Mouse (Mus musculus) heart, embryonic 10.5 days (tissue): ENCODE measurements around the gene Il2ra. TPM values are rescaled to one million over a fixed set of nuclear protein-coding genes. Genes with fewer than 3 reads are reported as not detected.
"Not testable (repeated sequence)": the region's sequence is repeated elsewhere in the genome, so short reads cannot be mapped to it uniquely, and the experiment has no call there.

Experiments used
- DNase-seq: peaks from one replicate; pipeline ENCODE4 v3.0.0-alpha.2; 2017; ENCODE audit warnings: low spot score
- H3K27ac ChIP-seq: fragments of 300-500 bp; sonication (generic); 2 replicates; pipeline ENCODE4 v1.5.1; 2016; ENCODE audit warnings: mild to moderate bottlenecking
- H3K27me3 ChIP-seq: fragments of 300-500 bp; sonication (generic); 2 replicates; pipeline ENCODE4 v1.6.1; 2016; ENCODE audit warnings: mild to moderate bottlenecking; ENCODE audit not compliant: poor library complexity, insufficient read depth, severe bottlenecking
- H3K36me3 ChIP-seq: fragments of 300-500 bp; sonication (generic); 2 replicates; pipeline ENCODE4 v1.6.1; 2016; ENCODE audit warnings: mild to moderate bottlenecking, moderate library complexity
- H3K4me1 ChIP-seq: fragments of 300-500 bp; sonication (generic); 2 replicates; pipeline ENCODE4 v1.6.1; 2016; ENCODE audit warnings: mild to moderate bottlenecking
- H3K4me3 ChIP-seq: fragments of 300-500 bp; sonication (generic); 2 replicates; pipeline ENCODE4 v1.5.1; 2016; ENCODE audit warnings: mild to moderate bottlenecking, moderate library complexity
- H3K9me3 ChIP-seq: fragments of 300-500 bp; sonication (generic); 2 replicates; pipeline ENCODE4 v1.6.1; 2016; ENCODE audit warnings: mild to moderate bottlenecking, moderate library complexity
- WGBS: fragments of 180-500 bp; shearing (Covaris S2); methylation state at CpG from one replicate; pipeline ENCODE4 v1.1.7; 2016; 5-methylcytosine and 5-hydroxymethylcytosine counted together
- polyA plus RNA-seq: library from polyadenylated mRNA; unstranded; fragments of >200 nt; fragmentation: Nextera tagmentation; extraction: Ambion mirVana; gene quantifications from 2 replicates; pipeline ENCODE4 v1.2.1, GENCODE M21; 2016

Gene Il2ra
- polyA plus RNA-seq, result not detected in 2 replicates

DNA sequence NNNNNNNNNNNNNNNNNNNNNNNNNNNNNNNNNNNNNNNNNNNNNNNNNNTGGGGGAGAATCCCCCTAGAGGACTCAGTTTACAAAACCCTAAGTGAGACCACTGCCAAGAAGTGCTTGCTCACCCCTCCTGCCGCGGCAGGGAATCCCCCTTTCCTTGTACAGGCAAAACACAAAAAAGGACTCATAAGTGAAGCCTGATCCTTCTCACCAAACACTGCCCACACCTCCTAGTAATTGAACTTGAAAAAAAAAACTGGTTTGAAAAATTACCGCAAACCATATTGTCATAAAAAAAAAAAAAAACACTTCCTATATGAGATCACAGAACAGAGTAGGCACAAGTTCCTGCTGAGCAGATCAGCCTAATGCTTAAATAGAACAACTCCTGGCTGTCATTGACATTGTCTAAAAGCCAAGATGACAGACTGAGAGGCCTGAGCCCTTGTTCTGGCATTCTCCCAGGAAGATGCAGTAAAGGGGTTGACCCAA lies at the start of gene Il2ra:
Gene Il2ra, plus strand, starts transcription at position 357 of the 491 bp plus-strand sequence.
- Histone ChIP-seq H3K9me3 (no peaks in the 10 kb centered on the region), H3K4me3 (no peak within 1 kb of the TSS), H3K27ac (no peak within 1 kb of the TSS), H3K4me1 (no peaks in the 10 kb centered on the region), H3K36me3 (no peaks in the 10 kb centered on the region), H3K27me3 (no peaks in the 10 kb centered on the region)
- no peak for DNase-seq
- 87% methylated on average over 3 of the region's 3 CpGs for WGBS

DNA sequence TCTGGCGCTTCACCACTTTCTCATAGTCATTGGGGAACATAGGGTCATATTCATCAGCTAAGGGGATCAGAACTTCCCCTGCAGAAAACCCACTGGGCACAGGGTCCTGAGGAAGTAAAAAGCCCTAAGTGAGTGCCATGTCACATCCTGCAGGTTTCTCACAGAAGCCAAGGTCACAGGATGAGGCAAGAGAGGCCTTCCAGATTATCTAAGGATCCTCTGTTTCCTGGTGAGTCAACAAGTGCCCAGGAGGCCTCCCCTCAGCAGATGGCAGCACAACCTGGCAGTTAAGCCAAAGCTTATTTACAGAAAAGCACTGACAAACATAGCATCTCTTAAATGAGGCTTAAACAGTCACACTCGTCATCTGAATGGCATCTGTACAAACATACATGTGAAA lies 45.9 kb upstream of the Il2ra start:
- H3K27me3 ChIP-seq, result no peaks in the 10 kb centered on the region
- no peak for DNase-seq
- H3K4me1 ChIP-seq, result peaks cover 2% of the 10 kb centered on the region; the same call in 1 of the 2 replicates
- WGBS, result 85% methylated on average over 2 of the region's 2 CpGs
- H3K27ac ChIP-seq, result no peak overlapping the region
- H3K4me3 ChIP-seq, result no peak overlapping the region
- H3K36me3 ChIP-seq, result peaks cover 82% of the 10 kb centered on the region
- no peaks in the 10 kb centered on the region for H3K9me3 ChIP-seq

DNA sequence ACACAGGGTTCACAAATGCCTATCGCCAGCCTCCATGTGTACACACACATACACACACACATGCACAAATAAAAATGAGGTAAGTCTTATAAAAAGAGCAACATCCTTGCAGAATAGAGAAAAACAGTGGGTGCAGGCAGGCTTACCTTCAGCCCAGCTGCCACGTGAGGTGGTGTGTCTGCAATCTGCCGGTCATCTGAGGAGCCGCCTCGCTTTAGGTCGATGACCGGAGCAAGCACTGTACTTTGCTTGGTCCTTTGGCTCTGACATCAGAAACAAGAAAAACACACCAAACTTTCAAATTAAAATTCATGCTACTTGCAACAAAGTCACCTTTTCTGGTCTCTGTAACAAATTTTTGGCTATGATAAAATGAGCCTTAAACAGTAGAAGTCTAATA lies 44.7 kb upstream of the Il2ra start:
- Histone ChIP-seq H3K4me1 (peaks cover 9% of the 10 kb centered on the region; the same call in 1 of the 2 replicates), H3K27ac (no peak overlapping the region), H3K36me3 (peaks cover 70% of the 10 kb centered on the region), H3K9me3 (no peaks in the 10 kb centered on the region), H3K27me3 (no peaks in the 10 kb centered on the region), H3K4me3 (no peak overlapping the region)
- 91% methylated on average over 7 of the region's 7 CpGs for WGBS
- DNase-seq, result no peak

DNA sequence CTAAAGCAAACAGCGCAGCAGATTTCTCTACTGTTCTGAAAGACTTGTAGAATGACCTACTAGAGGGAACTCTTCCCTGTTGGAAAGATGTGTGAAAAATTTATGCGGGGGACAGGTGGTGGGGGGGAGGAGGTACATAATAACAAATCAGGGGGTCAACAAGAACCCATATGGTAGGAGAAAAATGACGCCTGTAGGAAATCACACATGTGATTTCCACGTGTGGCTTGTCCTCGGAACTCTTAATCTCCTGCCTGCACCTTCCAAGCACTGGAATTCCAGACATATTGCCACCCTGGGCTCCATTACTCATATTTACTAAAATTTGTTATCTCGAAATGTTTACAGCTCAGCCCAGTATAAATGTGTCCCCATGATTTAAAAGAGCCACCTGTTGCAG lies 40.8 kb upstream of the Il2ra start:
- 73% methylated on average over 6 of the region's 6 CpGs for WGBS
- H3K27ac ChIP-seq, result no peak overlapping the region

DNA sequence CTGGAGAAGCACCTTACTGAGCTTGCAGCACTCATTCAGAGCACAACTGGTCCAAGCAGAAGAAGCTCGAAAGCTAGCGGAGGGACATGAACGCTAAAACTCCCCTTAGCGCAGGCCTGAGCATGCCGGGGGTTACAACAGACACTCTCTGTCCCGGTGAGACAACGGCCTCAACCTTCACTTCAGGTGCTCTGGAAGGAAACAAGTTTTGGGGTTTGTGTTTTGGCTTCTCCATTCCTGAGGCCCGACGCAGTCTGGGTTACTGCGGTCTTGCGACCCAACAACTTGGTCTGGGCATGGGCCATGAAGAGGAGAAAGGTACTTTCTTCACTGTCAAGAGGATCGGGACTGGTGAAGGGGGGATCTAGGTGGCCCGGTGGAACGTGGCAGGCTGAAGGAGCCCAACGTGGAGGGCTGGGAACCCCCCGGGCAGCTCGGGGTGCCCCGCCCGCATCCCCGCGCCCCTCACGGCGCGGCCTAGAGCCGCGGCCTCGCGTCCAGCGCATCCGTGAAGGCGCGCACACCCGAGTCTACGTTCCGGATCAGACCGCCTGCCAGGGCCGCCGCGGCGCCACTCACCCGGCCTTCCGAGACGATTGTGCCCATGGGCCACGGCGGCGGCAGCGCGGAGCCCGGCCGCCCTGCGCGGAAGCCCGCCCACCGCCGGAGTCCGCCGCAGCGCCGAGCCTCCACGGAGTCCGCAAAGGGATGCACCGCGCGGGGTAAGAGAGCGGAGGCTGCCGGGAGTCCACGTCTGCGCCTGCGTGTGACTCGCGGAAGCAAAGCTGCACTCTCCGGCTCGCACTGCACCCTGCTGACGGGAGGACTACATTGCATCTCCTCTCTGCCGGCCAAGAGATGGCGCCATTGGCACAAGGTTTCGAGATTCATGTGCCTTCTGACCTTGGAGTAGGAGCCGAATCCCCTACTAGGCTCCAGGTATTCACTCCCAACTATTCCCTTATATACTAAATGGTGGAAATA lies 39.8 kb upstream of the Il2ra start:
- WGBS, result under 1% methylated on average over 78 of the region's 78 CpGs
- Histone ChIP-seq H3K36me3 (peaks cover 30% of the 10 kb centered on the region), H3K9me3 (no peaks in the 10 kb centered on the region), H3K27me3 (no peaks in the 10 kb centered on the region), H3K4me3 (peak overlapping the region; percentile 95), H3K4me1 (peaks cover 9% of the 10 kb centered on the region; the same call in 1 of the 2 replicates), H3K27ac (peak overlapping the region; percentile 98)
- DNase-seq, result peak; percentile 96

More for the DNA sequence above, 40.8 kb upstream of the Il2ra start:
- Histone ChIP-seq H3K9me3 (no peaks in the 10 kb centered on the region), H3K36me3 (peaks cover 40% of the 10 kb centered on the region), H3K27me3 (no peaks in the 10 kb centered on the region), H3K4me1 (peaks cover 9% of the 10 kb centered on the region; the same call in 1 of the 2 replicates), H3K4me3 (peak overlapping the region; percentile 95)
- peak; percentile 43 for DNase-seq

DNA sequence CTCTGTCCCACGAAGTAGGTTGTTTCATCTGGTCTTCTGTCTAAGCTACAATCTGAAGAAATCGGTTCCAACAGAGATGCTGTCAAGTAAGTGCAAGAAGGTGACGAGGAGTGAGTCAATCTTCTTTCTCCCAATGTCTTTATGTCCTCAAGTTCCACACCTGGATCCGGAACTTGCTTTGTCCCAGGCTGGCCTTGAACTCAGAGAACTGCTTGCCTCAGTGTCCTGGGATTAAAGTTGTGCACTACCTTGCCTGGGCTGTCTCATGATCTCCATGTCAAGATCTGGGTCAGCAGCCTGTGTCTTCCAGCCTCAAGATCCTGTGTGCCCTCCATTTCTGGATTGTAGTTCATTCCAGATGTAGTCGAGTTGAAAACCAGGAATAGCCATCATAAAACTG lies 38.6 kb upstream of the Il2ra start, which contains the start of gene Rbm17:
Gene Rbm17, minus strand, starts transcription at position 101 of the 400 bp plus-strand sequence.
- Histone ChIP-seq H3K4me1 (peaks cover 9% of the 10 kb centered on the region; the same call in 1 of the 2 replicates), H3K36me3 (peaks cover 18% of the 10 kb centered on the region), H3K4me3 (peak within 1 kb of the TSS; percentile 95), H3K27ac (peak within 1 kb of the TSS; percentile 98), H3K27me3 (no peaks in the 10 kb centered on the region), H3K9me3 (no peaks in the 10 kb centered on the region)
- DNase-seq, result no peak
- WGBS, result 74% methylated on average over 5 of the region's 5 CpGs

DNA sequence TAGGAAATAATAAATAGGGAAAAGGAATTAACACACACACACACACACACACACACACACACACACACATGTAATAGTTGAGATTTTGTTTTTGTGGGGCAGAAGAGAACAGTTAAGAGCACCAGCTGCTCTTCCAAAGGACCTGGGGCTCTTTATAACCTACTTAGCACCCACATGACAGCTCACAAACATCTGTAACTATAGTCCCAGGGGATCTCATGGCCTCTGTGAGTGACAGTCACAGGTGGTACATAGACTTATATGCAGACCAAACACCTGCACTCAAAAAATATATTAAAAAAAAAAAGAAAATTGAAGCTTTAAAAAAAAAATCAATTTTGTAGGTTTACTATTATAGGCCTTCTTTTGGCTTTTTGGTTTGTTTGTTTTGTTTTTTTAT lies 37.7 kb upstream of the Il2ra start:
- no peak overlapping the region for H3K27ac ChIP-seq
- H3K4me3 ChIP-seq, result no peak overlapping the region
- no peaks in the 10 kb centered on the region for H3K9me3 ChIP-seq
- peaks cover 9% of the 10 kb centered on the region; the same call in 1 of the 2 replicates for H3K4me1 ChIP-seq
- DNase-seq, result no peak
- H3K27me3 ChIP-seq, result no peaks in the 10 kb centered on the region
- peaks cover 10% of the 10 kb centered on the region for H3K36me3 ChIP-seq

DNA sequence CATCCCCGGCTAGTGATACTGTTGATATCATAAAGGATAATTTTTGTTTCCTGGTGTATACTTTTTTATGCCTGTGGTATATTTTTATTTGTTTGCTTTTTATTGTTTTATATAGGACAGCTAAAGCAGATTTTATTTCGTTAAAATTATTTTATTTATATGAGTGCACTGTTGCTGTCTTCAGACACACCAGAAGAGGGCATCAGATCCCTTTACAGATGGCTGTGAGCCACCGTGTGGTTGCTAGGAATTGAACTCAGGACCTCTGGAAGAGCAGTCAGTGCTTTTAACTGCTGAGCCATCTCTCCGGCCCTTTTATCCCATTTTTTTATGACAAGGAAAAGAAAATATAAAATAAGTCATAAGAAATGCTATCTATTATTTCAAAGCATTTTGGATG lies 35.9 kb upstream of the Il2ra start:
- H3K27ac ChIP-seq, H3K9me3 ChIP-seq, H3K36me3 ChIP-seq, H3K4me1 ChIP-seq, H3K27me3 ChIP-seq, H3K4me3 ChIP-seq, DNase-seq: not testable (repeated sequence)
- WGBS, result 76% methylated on average over 4 of the region's 4 CpGs

DNA sequence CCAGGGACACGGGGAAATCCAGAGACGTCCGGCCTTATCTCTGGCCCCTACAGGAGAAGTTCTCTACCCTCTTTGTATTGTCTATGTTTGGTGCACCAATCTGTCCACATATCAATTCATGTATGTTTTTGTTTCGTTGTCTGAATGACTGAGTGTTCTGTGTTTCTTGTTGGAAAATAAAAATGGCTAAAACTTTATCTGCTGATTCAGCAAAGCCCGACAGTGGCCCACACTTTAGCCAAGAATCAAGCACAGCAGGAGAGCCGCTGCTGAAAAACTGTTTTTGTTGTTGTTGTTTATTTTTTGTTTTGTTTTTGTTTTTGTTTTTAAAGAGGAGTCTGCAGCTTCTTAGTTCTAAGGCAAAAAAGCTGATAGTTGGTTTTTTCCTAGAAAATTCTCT lies 29.7 kb upstream of the Il2ra start:
- DNase-seq, result not testable (repeated sequence)

DNA sequence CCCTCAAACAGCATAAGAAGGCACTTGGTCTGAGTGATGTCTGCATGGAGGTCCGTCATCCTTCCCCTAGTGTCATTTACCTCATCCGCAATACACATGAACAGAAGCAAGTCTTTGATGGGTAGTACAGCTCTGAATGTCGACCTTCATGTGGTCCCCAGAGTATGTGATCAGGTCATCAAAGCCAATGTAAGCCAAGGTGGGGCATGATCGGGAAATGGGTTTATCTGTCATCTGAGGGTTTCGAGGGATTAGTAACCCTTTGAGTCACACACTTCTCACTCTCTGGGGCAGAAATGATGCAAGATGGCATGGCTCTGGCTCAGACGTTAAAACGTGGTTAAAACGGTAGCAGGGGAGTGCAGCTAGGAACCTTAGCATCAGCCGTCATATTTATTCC lies 25.8 kb upstream of the Il2ra start:
- H3K4me3 ChIP-seq, result no peak overlapping the region
- no peaks in the 10 kb centered on the region for H3K9me3 ChIP-seq
- no peak for DNase-seq
- no peaks in the 10 kb centered on the region for H3K27me3 ChIP-seq
- whole genome bisulfite sequencing, result 84% methylated on average over 9 of the region's 9 CpGs
- H3K27ac ChIP-seq, result no peak overlapping the region
- no peaks in the 10 kb centered on the region for H3K36me3 ChIP-seq
- H3K4me1 ChIP-seq, result no peaks in the 10 kb centered on the region

More for the DNA sequence above, 29.7 kb upstream of the Il2ra start:
- not testable (repeated sequence) for H3K36me3 ChIP-seq, H3K27ac ChIP-seq, H3K27me3 ChIP-seq, H3K4me3 ChIP-seq, H3K9me3 ChIP-seq, H3K4me1 ChIP-seq
- WGBS, result 79% methylated on average over 6 of the region's 6 CpGs

DNA sequence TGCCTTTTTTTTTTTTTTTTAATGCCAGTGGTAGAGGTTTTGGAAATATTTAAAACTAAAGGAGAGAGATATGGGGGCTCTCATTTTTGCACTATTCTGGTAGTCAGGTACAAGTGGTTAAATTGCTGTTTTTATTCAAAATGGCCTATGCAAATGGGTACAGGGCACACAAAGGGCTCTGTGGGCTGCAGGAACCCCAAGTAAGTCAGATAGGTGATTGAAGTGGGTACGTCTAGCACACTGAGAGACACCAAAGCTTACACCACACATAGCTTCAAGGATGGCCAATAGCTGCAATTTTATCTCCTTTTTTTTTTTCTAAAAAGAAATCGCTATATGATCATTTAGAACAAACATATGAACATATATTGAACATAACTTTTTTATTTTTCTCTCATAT lies 23.0 kb upstream of the Il2ra start:
- H3K36me3 ChIP-seq, result no peaks in the 10 kb centered on the region
- H3K9me3 ChIP-seq, result no peaks in the 10 kb centered on the region
- WGBS, result 77% methylated on average over 2 of the region's 2 CpGs
- DNase-seq, result no peak
- H3K4me3 ChIP-seq, result no peak overlapping the region
- H3K27ac ChIP-seq, result no peak overlapping the region
- H3K27me3 ChIP-seq, result no peaks in the 10 kb centered on the region
- no peaks in the 10 kb centered on the region for H3K4me1 ChIP-seq

DNA sequence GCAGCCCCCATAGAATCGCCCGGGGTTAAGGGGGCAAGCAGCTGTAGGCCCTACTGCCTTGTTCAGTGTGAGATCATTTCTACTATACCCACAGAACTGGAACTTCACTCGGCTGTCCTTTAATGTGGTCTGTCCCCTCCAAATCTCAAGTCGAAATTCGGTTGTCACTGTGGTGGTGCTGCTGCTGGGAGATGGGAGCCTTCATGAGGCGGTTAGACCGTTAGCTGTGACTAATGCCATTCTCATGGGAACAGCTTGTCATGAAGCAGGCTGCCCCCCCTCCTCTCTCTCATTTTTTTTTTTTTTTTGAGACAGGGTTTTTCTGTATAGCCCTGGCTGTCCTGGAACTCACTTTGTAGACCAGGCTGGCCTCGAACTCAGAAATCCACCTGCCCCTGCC lies 19.4 kb upstream of the Il2ra start:
- DNase-seq, result no peak
- H3K36me3 ChIP-seq, result no peaks in the 10 kb centered on the region

DNA sequence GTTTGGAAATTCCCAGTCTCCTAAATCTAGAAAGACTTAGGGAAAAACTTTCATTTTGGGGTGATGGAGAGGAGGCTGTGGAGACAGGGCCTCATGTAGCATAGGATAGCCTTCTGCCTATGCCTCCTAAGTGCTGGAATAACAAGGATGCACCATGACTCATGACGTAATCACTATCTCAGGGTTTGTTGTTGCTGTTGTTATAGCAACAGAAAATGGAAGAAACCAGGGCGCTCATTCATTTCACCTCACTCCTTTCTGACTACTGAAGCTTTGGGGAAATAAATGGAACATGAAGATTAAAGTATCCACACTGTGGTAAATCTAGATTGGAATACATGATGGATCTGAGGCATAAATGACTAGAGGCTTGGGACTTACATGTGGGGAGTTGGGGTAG lies 18.9 kb upstream of the Il2ra start:
- no peaks in the 10 kb centered on the region for H3K36me3 ChIP-seq
- no peak overlapping the region for H3K27ac ChIP-seq
- H3K4me3 ChIP-seq, result no peak overlapping the region
- H3K9me3 ChIP-seq, result no peaks in the 10 kb centered on the region
- DNase-seq, result no peak
- H3K27me3 ChIP-seq, result no peaks in the 10 kb centered on the region
- no peaks in the 10 kb centered on the region for H3K4me1 ChIP-seq
- 81% methylated on average over 2 of the region's 2 CpGs for WGBS

More for the DNA sequence above, 19.4 kb upstream of the Il2ra start:
- no peak overlapping the region for H3K4me3 ChIP-seq
- H3K27ac ChIP-seq, result no peak overlapping the region
- 85% methylated on average over 8 of the region's 8 CpGs for WGBS
- no peaks in the 10 kb centered on the region for H3K4me1 ChIP-seq
- no peaks in the 10 kb centered on the region for H3K9me3 ChIP-seq
- H3K27me3 ChIP-seq, result no peaks in the 10 kb centered on the region
